Mouse (Mus musculus) thymus, postnatal 36 days (tissue): ENCODE measurements around the gene Def8.
"Not testable (repeated sequence)": the region's sequence is repeated elsewhere in the genome, so short reads cannot be mapped to it uniquely, and the experiment has no call there.

Source experiments
- DNase-seq, 2 experiments: peaks; one replicate each; pipeline ENCODE4 v3.0.0; 2022; ENCODE audit warnings: mixed read lengths in 2 of 2

The Def8 gene

GRCm38 (mm10) chr8:123414997-123415696, 8.2 kb upstream of the Def8 start:
- not testable (repeated sequence) for DNase-seq

GRCm38 (mm10) chr8:123415967-123416943, 7.1 kb upstream of the Def8 start:
- peak; percentile 34 to 53 for DNase-seq

- no peak for DNase-seq
Observed at GRCm38 (mm10) chr8:123416944-123417555, 6.3 kb upstream of the Def8 start.

- DNase-seq = no peak
Observed at GRCm38 (mm10) chr8:123419711-123420110, 3.6 kb upstream of the Def8 start.

GRCm38 (mm10) chr8:123420525-123421281, 2.6 kb upstream of the Def8 start:
- DNase-seq = no peak

- no peak for DNase-seq
Observed at GRCm38 (mm10) chr8:123421325-123421724, 2.0 kb upstream of the Def8 start.

- DNase-seq = peak; percentile 60 to 63
Observed at GRCm38 (mm10) chr8:123422056-123422780, 1.1 kb upstream of the Def8 start.

GRCm38 (mm10) chr8:123422781-123423159, 557 bp upstream of the Def8 start:
- DNase-seq = no peak

- no peak for DNase-seq
Observed at GRCm38 (mm10) chr8:123426511-123427509, 3.5 kb downstream of the Def8 start.

GRCm38 (mm10) chr8:123427639-123428275, 4.4 kb downstream of the Def8 start:
- no peak for DNase-seq

GRCm38 (mm10) chr8:123428343-123428893, 5.1 kb downstream of the Def8 start:
- DNase-seq = no peak

GRCm38 (mm10) chr8:123428939-123429721, 5.8 kb downstream of the Def8 start:
- DNase-seq = no peak

GRCm38 (mm10) chr8:123429722-123430013, 6.3 kb downstream of the Def8 start:
- not testable (repeated sequence) for DNase-seq

GRCm38 (mm10) chr8:123430936-123431335, 7.6 kb downstream of the Def8 start:
- not testable (repeated sequence) for DNase-seq

GRCm38 (mm10) chr8:123431616-123432365, 8.5 kb downstream of the Def8 start:
- no peak for DNase-seq

- DNase-seq = no peak
Observed at GRCm38 (mm10) chr8:123432381-123432780, 9.1 kb downstream of the Def8 start.

GRCm38 (mm10) chr8:123433241-123433974, 10.1 kb downstream of the Def8 start:
- DNase-seq = not testable (repeated sequence)

GRCm38 (mm10) chr8:123441788-123442187, 18.5 kb downstream of the Def8 start:
- DNase-seq = no peak
